Mouse (Mus musculus) erythroid progenitor cell, adult 5-6 weeks (primary cell): ENCODE measurements around the gene Ttc19. TPM values are rescaled to one million over a fixed set of nuclear protein-coding genes. Genes with fewer than 3 reads are reported as not detected.

ENCODE experiments used
- ATAC-seq: replicated peaks from 2 replicates; pipeline ENCODE4 v1.8.0; 2016; ENCODE audit warnings: moderate number of reproducible peaks, mild to moderate bottlenecking, moderate TSS enrichment, inconsistent platforms; ENCODE audit not compliant: poor library complexity, low FRiP score, severe bottlenecking
- total RNA-seq, 2 experiments: library from RNA; stranded (forward) in 1 of 2; stranded (reverse) in 1 of 2; fragments of 150-400 nt in 1 of 2; fragments of 186-747, 209-891 nt in 1 of 2; gene quantifications; 2 replicates each; pipeline versions ENCODE4 v1.2.3 to v1.2.4; 2015 to 2017; ENCODE audit warnings: low replicate concordance in 2 of 2

Ttc19 gene
- total RNA-seq (2015; ENCODE audit: low replicate concordance), result 0.36 TPM in 1 of 2 replicates, not detected in the other
- 2.7 and 3.4 TPM in 2 replicates for total RNA-seq (2017; ENCODE audit: low replicate concordance)

GRCm38 (mm10) chr11:62280675-62281600 is at the start of gene Ttc19, which contains the start of gene Zswim7:
Ttc19 (plus strand) TSS chr11:62281473.
Zswim7 (minus strand) TSS chr11:62281375.
- ATAC-seq, result peak; percentile 88

GRCm38 (mm10) chr11:62240631-62241261 is 40.5 kb upstream of the Ttc19 start:
- no peak for ATAC-seq

DNA sequence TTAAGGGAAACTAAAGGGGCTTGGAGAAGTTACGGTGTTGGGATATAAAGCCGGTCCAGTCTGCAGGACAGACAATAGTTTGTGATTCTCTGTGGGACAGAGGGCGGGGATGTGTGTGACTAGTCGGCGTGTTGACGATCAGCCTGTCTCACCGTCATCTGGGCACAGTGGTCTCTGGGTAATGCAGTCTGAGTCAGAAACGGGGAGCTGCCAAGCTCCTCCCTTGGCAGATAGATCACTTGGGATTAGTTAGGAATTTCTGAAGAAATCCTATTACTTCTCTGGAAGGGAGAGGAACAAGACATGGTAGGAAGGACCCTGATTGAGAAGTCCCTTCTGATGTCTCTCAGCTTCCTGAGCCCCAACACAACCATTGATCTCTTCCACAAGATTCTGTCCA is 37.4 kb upstream of the Ttc19 start:
- no peak for ATAC-seq

- no peak for ATAC-seq
Observed at GRCm38 (mm10) chr11:62244471-62244870, 36.8 kb upstream of the Ttc19 start.

DNA sequence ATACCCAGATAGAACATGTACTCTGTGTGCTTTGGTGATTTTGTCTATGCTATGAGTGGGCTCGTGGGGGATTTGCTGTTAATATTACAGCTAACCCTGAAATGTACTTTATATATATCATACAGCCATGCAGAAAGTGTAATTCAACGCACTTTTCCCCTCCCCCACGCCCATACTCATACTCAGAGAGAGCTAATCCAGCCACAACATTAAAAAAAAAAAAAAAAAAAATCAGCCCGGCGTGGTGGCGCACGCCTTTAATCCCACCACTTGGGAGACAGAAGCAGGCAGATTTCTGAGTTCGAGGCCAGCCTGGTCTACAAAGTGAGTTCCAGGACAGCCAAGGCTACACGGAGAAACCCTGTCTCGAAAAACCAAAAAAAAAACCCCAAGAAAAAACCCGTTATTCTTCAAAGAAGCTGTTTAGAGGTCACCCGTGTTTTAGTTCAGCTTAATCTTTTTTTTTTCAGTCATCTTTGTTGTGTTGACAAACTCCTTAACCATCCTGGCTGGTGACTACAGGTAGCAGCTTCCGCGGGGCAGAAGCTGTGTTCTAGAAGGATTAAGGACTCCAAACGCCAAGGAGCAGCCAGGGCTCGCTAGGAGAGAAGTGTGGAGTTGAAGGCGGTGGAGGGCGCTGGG is 33.4 kb upstream of the Ttc19 start:
- ATAC-seq, result no peak

DNA sequence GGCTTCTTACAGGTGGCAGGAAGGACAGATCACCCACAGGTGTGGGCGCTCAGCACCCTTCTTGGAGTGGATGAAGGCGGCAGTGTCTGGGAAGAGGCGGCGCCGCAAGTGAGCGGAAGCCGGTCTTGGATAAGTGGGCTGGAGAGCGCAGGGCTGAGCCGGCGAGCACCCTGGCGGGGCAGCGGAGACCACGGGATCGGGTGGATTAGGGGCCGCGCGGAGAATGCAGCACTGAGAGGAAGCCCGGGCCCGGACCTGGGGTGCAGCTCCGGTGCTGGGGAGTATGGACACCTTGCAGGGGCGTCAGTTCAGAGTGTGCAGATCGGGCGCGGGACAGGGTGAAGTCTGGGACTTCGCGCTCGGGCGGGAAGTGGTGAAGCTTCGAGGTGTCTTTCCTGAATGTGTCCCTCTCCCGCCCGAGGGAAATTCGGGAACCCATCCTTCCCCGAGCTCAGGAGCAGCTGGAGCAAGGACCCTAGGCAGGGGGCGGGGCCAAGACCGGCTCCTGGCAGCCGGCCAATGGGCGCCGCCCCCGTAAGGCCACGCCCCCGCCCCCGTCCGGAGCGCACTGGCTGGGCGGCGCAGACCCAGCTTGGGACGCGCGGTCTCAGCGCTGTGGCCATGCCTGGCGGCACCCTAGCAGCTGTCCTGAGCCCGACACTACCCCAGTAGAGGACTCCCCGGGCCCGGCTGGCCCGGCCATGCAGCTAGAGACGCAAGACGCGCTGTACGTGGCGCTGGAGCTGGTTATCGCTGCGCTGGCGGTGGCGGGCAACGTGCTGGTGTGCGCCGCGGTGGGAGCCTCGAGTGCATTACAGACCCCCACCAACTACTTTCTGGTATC is 32.6 kb upstream of the Ttc19 start, which contains the start of gene Adora2b:
Gene Adora2b (plus strand): TSS at position 584 of the 844 bp plus-strand sequence.
- no peak for ATAC-seq

- ATAC-seq, result no peak
Observed at GRCm38 (mm10) chr11:62249266-62250037, 31.8 kb upstream of the Ttc19 start.

DNA sequence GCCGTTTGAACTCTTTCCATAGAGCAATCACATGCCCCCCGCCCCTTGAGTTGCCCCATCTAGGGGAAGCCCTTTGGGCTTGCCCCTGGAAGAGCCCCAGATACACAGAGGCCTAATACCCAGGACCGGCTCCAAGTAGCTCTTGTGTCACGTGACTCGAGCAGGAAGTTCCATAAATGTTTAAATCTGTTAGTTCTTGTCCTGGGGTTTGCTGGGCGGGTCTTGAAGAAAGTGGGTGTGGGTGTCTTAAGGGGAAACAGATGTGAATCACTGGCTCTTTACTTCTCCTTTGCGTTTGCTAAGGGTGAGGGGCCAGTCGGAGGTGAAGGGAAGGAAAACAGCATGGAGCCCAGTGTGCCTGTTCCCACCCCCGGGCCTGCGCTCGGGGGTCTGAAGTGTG is 30.2 kb upstream of the Ttc19 start:
- ATAC-seq, result no peak

GRCm38 (mm10) chr11:62253380-62253779 is 27.9 kb upstream of the Ttc19 start:
- ATAC-seq, result no peak

DNA sequence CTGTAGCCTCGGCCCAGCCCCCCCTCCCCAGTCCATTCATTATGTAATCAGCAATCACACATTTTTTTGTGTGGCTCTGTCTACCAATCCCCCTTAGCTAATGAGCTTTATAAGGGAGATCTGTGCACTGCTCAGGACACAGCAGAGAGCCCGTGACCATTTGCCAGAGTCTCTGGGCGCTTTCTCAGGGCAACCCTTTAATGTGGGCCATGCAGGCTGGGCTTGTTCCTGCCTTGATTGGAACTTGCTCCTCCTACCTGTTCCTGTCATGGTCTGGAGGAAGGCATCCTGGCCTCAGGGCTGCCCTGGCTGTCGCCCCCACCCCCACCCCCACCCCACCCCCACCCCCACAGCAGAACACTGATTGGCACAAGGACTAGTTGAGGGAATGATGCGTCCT is 22.1 kb upstream of the Ttc19 start:
- ATAC-seq, result no peak

GRCm38 (mm10) chr11:62263599-62263998 is 17.7 kb upstream of the Ttc19 start:
- no peak for ATAC-seq

GRCm38 (mm10) chr11:62264018-62264417 is 17.3 kb upstream of the Ttc19 start:
- ATAC-seq, result no peak

GRCm38 (mm10) chr11:62265642-62266041 is 15.6 kb upstream of the Ttc19 start:
- ATAC-seq, result no peak

DNA sequence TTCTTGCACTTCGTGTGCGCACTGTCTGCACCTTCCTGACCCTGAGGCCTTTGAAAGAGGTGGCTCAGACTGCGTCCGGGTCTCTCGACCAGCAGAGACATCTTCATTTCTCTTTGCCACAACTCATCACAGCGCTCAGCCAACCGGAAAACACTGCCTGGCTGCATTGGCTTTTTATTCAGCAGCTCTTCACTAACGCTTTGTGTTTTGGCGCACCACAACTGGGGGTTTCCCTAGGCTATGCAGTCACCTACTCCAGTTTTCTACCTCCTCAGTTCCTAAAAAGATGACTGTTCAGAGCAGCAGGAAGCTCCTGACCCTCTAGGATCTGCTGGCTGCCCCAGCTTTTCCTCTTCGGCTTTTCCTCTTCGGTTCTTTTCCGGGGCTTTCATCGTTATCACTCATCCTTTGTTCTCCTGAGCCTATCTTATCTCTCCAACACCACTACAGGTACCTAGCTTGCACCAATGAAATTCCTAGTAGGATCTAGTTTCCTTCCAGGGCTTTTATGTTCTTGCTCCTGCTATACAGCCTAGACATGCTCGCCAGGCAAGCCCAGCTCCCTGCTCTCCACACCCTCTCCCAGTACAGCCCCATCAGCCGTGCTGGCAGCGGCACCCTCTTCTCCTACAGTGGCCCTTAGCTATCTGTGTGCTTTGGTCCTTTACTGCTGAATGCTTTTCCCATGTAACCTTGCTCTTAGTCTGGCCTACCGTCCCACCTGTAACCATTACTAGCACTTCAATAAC is 14.6 kb upstream of the Ttc19 start:
- no peak for ATAC-seq

DNA sequence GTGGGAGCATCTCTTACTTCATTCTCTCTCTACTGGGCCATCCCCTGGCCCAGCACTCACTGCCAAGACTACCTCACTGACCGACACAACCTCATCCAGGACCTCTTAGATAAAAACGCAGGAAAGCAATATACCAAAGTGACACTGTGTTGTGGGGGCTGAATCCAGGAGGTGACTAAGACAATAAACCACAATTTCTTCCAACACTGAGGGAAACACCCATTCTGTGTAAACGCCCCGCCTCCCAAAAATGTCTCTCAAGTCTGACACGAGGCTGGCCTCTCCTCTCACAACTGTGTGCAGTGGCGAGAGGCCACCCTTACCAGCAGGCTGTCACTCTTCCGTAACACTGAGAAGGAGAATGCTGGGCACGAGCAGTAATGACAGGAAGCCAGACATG is 12.9 kb upstream of the Ttc19 start:
- no peak for ATAC-seq

DNA sequence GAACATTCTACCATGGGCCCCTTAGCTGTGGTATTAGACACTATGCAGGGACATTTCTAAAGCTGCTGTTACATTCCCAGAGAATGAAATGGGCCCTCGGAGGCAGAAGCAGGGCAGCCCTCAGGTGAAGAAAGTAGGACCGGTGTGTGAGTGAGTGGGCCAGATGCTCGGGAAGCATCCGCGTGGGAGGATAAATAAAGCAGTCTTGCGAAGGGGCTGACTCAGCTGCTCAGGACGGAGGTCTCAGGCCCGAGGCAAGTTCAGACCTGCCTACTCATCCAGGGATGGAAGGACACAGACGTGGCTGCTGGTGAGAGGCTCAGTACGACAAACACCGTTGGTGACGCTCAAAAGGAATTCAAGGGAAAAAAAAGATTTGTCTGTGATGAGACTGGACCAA is 12.2 kb upstream of the Ttc19 start:
- no peak for ATAC-seq

DNA sequence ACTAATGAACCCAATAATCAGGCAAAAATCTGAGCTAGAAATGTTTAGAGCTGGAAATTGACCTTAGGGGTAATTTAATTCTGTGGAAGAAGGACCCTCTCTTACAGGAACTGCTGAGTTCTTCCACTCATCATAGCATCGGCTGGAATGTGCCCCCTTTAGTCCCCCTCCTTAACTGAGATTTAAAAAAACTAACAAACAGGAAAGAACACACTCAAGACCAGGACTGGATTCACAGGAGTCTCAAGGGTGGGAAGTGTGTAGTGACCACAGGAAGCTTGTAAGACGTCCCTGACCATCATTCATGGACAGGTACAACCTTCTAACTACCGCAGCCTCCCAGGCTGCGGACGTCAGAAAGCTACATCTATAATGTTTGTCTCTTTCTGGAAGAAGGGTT is 10.4 kb upstream of the Ttc19 start:
- ATAC-seq, result no peak

DNA sequence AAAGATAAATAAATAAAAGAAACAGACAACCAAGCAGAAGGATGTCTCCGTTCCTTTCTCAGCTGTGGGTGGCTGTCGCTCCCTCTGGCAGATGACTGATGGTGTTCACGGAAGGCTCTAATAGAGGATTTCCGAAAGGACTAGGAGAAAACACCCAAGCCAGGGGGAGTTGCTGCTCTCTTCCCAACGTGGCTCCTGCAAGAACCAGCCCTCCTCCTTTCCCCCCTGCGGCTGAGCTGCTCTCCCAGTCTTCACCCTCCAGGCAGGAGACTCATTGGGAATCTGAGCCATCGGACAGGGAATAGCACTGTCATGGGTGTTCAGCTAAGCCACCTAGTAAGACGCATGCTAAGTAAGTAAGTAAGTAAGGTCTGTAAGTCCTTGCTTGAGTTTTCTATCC is 4.2 kb upstream of the Ttc19 start:
- ATAC-seq, result no peak
